Mouse (Mus musculus) megakaryocyte progenitor cell, adult 5-6 weeks (primary cell): Measurements from ENCODE around the gene Gata3. TPM values are rescaled to one million over a fixed set of nuclear protein-coding genes. Genes with fewer than 3 reads are reported as not detected.

ENCODE experiments used
- ATAC-seq: replicated peaks from 2 replicates; pipeline ENCODE4 v1.8.0; 2016; ENCODE audit warnings: mild to moderate bottlenecking, moderate TSS enrichment, inconsistent platforms; ENCODE audit not compliant: poor library complexity
- total RNA-seq, 2 experiments: library from RNA; stranded (forward) in 1 of 2; stranded (reverse) in 1 of 2; fragments of 157-497, 149-512 nt in 1 of 2; fragments of 200-1000 nt in 1 of 2; gene quantifications; 2 replicates each; pipeline versions ENCODE4 v1.2.3 to v1.2.4; 2015 to 2017

The Gata3 gene
- total RNA-seq, 2 experiments from 2014 or later, result 0.25 to 0.47 TPM

GRCm38 (mm10) chr2:9886921-9887610 is 2.8 kb downstream of the Gata3 start:
- no peak for ATAC-seq

DNA sequence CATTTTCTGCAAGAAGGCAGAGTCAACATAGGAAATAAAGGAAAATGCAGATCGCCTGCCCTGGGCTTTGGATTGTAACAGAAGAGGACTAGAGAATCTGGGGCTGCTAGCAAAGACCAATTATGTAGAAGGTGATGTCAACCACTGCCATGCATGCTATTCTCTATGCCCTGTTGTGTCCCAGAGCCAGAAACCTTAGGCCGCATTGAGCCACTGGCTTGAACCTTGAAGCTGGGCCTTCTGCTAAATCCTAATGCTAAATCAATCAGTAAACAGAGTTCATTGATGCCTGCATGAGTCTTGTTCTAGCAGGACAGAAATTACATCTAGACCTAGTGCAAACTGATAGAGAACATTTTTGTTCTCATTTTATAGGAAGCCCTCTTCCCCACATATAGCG is 3.8 kb downstream of the Gata3 start:
- ATAC-seq, result no peak

DNA sequence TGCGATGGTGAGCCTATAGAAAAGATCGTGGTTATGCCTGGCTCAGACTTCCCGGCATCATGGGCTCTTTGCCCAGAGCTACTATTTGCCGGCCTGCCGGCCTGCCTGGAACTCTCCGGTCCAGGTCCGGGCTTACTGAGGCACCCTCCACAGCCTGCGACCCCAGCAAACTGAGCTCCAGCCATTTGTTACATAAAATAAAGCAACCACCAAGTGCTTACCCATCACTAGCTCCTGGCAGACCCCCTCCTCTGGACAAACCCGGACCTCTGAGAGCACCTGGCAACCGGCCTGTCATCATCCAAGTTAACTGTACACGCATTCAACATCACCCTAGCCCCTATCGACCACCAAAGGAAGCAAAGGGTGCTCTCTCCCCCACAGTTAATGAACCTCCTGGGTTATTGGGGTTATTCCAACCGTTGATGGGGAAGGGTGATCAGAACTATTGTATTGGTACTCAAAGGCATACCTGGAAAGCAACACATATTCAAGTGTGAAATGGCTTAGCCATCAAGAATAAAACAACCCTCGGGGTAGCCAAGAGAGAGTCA is 4.5 kb downstream of the Gata3 start:
- ATAC-seq, result no peak

DNA sequence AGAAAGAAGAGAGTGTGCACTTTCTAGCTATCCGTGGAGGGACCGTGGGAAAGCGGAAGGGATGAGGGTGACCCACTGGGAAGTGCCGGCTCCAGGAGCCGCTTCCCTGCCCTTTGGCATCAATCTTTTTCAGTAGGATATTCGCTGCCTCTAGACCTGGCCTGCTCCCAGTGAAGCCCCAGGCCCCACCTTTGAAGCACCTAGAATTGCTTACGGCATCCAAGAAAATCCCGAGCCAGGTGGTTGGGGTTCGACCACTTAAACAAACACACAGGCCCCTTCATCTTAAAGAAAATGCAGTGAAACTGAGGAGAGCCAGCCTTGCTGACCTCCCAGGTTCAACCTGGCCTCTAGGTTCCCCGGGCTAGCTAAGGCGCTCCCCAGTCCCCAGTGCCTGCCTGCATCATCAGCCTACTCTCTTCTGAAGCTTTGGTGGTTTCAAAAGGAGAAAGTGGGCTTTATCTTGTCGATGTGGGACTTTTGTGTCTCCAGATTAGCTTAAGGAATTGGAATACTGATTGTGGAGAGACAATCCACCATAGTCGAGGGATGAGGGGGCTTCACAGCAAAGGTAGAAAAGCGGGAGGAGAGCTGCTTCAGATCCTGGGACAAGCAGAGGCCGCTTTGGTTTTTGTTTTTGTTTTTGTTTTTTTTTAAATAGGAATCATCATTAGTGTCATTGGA is 5.2 kb downstream of the Gata3 start:
- no peak for ATAC-seq

DNA sequence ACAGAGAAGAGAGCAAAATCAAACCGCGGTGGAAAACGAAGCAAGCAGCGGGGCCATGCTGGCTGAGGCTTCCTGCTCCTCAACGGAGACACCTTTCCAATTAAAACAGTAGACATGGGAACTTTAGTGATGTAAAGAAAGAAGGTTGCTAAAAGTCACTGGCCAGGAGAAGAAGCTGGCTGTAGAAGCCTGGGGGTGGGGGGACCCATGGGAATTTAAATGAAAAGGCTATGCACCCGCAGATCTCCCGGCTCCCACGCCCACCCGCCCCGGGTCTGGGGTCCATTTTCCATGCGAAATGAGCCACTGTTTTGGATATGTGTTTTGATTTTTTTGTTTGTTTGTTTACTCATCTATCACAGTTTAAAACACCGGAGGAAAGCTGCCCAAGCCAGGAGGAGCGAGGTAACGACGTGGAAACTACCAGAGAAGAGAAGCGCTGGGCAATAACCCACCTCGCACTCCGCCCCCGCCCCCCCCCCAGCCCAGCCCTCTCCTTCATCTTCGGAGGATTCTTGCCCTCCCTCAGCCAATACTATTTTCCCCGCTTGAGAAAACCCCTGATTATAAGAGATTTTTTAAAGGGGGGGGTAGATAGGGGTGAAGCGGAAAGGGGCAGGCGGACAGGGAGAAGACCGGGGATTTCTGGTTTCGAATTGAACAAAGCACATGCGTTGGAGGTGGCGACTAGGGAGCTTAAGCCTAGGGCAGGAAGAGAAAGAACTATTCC is 5.9 kb downstream of the Gata3 start:
- no peak for ATAC-seq

- ATAC-seq, result no peak
Measured at GRCm38 (mm10) chr2:9882926-9883802, 6.7 kb downstream of the Gata3 start.

DNA sequence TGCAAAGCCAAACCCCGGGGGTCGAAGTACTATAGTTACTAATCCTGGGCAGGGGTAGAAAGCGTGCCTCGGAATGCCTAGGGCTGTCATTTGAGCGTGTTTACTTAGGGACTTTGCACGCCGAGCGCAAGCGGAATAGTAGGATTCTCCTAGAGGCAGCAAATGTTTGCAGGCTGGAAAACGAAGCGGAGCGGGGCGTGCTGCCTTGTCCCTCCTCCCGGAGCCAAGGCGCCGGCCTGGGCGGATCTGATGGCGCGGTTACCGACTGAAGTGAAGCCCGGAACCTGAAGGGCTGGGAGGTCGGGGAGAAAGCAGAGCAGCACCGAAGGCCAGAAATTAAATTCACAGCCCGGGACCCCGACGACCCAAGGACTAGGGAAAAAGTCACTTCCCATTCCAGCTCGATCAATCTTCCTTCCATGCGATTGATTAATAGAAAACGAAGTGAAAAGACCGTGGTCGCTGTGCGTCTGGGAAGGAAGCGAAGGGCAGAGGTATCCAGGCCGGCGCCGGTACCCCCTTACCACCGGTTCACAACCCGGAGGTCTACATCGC is 7.4 kb downstream of the Gata3 start:
- no peak for ATAC-seq

DNA sequence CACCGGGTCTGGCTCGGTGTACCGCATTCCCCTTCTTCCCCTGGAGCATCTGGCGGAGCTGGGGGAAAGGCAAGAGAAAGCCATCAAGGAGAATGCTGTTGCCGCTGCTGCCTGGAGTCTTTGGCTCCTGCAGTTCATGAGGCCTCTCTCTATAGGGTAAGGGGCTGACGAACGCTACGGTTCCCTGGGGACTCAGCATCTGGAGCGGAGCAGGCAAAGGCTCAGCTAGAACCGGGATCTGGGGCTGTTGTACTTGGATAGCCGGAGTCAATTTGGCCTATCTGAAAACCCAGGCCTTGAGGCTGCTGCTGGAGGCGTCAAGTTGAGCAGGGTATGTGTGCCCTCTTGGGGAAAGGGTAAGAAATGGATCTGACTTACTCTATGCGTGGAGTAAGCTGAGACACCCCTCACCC is 8.2 kb downstream of the Gata3 start:
- ATAC-seq, result no peak

DNA sequence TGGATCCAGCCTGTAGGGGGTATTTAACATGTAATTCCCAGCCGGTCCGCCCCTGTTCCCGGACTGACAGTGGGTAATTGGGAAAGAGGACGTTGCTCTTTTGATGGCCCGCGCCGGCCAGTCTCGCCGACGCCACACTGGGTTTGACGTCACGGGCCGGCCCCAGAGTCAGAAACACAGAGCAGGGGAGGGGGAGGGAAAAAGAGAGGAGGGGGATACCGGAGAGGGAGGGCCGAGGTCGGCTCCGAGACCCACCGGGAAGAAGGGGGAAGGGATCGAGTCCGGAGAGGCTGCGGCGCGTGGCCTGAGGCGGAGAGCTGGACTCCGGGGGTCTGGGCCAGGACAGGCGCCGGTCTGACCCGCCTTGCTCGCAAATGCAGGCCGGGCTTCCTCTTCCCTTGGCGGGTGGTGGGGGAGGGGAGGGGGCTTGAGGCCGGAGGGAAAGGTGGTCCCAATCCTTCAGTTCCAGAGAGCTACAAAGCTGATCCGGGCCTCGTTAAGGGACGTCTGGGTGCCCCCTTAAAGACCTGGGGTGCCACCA is 8.7 kb downstream of the Gata3 start, which contains the start of gene 4930412O13Rik:
TSS of gene 4930412O13Rik (plus strand) at position 202 of the 541 bp plus-strand sequence.
- ATAC-seq, result no peak

- no peak for ATAC-seq
Measured at GRCm38 (mm10) chr2:9880271-9880670, 9.6 kb downstream of the Gata3 start.

DNA sequence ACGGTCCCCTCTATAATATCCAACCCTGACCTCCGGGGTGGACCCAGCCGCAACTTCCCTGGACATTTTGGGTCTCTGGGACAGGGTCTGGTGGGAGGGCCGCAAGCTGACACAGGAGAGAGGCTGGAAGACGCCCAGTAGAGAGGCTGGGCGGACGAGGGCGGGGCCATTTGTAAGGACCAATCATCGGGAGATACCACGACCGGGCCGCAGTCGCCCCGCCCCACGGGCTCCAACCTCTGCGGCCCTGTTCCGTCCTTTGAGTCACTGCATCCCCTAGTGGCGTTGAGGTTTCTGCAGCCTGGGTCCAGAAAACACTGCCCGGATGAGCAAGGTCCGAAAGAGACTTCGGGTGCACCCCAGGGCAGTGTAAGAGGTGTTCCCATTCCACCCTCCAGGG is 10.3 kb downstream of the Gata3 start:
- peak; percentile 85 for ATAC-seq

DNA sequence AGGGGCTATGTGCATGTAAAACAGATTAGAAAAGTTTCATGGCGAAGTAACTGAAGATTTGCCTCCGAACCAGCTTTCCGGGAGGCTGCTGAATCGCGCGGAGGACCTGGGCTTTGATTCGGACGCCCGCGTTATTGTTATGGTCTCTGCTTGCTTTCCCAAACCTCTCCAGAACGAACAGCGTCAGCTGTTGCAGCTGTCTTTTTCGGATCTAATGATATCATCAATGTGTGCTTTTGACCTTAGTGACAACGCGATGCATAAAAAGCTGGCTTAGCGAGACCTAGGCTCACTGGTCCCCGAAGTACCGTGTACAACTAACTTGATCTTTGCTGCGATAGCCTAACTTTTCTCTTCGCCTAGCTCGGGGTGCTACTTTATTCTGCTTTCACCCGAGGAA is 10.7 kb downstream of the Gata3 start:
- peak; percentile 5 for ATAC-seq

- ATAC-seq, result peak; percentile 37
Measured at GRCm38 (mm10) chr2:9878564-9879081, 11.2 kb downstream of the Gata3 start.

GRCm38 (mm10) chr2:9877966-9878563 is 11.8 kb downstream of the Gata3 start:
- peak; percentile 0; the same call in 1 of the 2 replicates for ATAC-seq

- peak; percentile 15 for ATAC-seq
Measured at GRCm38 (mm10) chr2:9877326-9877690, 12.5 kb downstream of the Gata3 start.

- no peak for ATAC-seq
Measured at GRCm38 (mm10) chr2:9876621-9877325, 13.1 kb downstream of the Gata3 start.

- no peak for ATAC-seq
Measured at GRCm38 (mm10) chr2:9875676-9876357, 14.0 kb downstream of the Gata3 start.

- ATAC-seq, result no peak
Measured at GRCm38 (mm10) chr2:9875220-9875619, 14.6 kb downstream of the Gata3 start.
